Mouse (Mus musculus) ES-CJ7 (cell line): ENCODE measurements around the gene Vmn1r27.

Experiments
- DNase-seq: peaks from one replicate; pipeline ENCODE4 v3.0.0; 2011; ENCODE audit warnings: low read depth, low spot score

Vmn1r27 gene

DNA sequence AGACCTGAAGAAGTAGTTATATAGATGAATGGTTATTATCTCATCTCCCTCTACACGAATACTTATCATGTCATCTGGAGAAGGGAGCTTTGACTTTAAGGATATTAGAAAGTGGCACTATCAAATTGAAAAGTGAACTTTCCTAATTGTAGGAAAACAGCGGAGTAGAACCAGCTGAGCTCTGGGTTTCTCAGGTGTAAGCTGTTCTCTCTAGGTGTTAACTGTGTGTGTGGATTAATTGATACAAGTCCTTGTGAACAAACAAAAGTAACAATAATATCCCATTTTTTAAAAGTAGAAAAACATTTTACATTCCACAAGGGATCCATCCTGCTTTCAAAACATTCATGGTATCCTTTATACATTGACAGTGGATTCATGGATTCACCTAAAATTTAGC, at the start of gene Vmn1r27:
Vmn1r27 (minus strand) TSS at position 101 of the 400 bp plus-strand sequence.
- no peak for DNase-seq

DNA sequence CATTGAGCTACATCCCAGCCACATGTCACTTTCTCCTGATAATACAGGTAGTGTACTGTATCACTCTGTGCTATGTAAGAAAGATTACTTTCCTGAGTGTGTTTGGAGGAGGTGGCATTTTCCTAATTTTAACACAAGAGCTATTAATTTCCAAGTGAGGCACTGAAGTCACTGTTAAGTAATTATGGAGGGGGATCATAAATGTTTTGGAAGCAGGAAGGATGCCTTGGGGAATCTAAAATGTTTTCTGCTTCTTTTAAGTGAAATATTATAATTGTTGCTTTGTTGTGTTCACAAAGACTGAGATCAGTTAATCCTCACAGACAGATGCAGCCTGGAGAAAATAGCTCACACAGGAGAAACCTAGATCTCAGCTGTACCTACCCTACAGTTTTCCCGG, 43.1 kb upstream of the Vmn1r27 start, which contains the start of gene Vmn1r28:
Vmn1r28 (plus strand) TSS at position 301 of the 400 bp plus-strand sequence.
- no peak for DNase-seq

- no peak for DNase-seq
These were observed 2.5 kb downstream of the Vmn1r27 start for GRCm38 (mm10) chr6:58216119-58216518.
